In genomic region chr2:13371797-13372170, GRCm38 (mm10) we compare ENCODE assay signal across 8 mouse cellular contexts.
DNase-seq lines count a peak whose midpoint lies in the region; ATAC-seq and TF ChIP-seq lines count a peak whose summit lies in the region.
"Had no signal": no experiment of that assay in that cellular context is flagged by ENCODE, and none has a peak within 500 bp of the region (broad histone marks: within the 10 kb centered on the region; RNA-seq: fewer than 3 reads in every experiment).

No protein-coding gene starts in this region.

- no peaks in the 10 kb centered on the region for H3K9me3 ChIP-seq in ES-E14 (ENCODE audit: control insufficient read depth, insufficient read depth, low read depth, low read length)
- no peaks in the 10 kb centered on the region for H3K9me3 ChIP-seq in hindbrain, embryonic 12.5 days (replicated peaks)

- peak overlapping the region; percentile 66; the same call in 1 of the 2 replicates for H3K27ac ChIP-seq in ES-E14 (ENCODE audit: insufficient read depth, low read depth, low read length, poor library complexity, severe bottlenecking)
- H3K27ac ChIP-seq in hindbrain, embryonic 12.5 days = peak overlapping the region; percentile 88

- no peaks in the 10 kb centered on the region for H3K27me3 ChIP-seq in hindbrain, embryonic 12.5 days

- in situ Hi-C loops in ES-E14 (cut with MboI; ENCODE audit: low sequenced_read_pairs in 2 of 2, unreplicated experiment in 2 of 2) = no loop called here

- peak overlapping the region; percentile 36; the same call in 1 of the 2 replicates for H3K9ac ChIP-seq in ES-E14 (ENCODE audit: insufficient read depth, low read depth, low read length, poor library complexity, severe bottlenecking)
- H3K9ac ChIP-seq in hindbrain, embryonic 12.5 days = no peak overlapping the region

- intact Hi-C loops in left cerebral cortex, postnatal 14 days (cut with DNase I) = no loop called here

- H3K4me2 ChIP-seq in hindbrain, embryonic 12.5 days (replicated peaks) = peak overlapping the region; percentile 30

- peak; percentile 65 for ATAC-seq in hindbrain, embryonic 12.5 days (ENCODE audit: low FRiP score)

- peaks cover 17 to 21% of the 10 kb centered on the region in 2 experiments for H3K4me1 ChIP-seq in ES-E14 (ENCODE audit: control insufficient read depth in 2 of 2, insufficient read depth in 2 of 2, low read length in 2 of 2, poor library complexity in 1 of 2)
- H3K4me1 ChIP-seq in hindbrain, embryonic 12.5 days = peaks cover 25% of the 10 kb centered on the region

- DNase-seq in ES-E14 (ENCODE audit: low read depth, low spot score) = no peak
- peak; percentile 33 for DNase-seq in embryo, embryonic 10 days (ENCODE audit: low spot score)
- peak; percentile 42 for DNase-seq in lung, postnatal 10 days
- DNase-seq in left cerebral cortex, postnatal 14 days (ENCODE audit: low spot score in 2 of 2) = no peak
- no peak for DNase-seq in layer of hippocampus, adult 11-12 months (ENCODE audit: low spot score)
- no peak for DNase-seq in gastrocnemius, postnatal 25 days

- H3K36me3 ChIP-seq in ES-E14 (ENCODE audit: control insufficient read depth, insufficient read depth, low read length, poor library complexity, severe bottlenecking) = no peaks in the 10 kb centered on the region
- no peaks in the 10 kb centered on the region for H3K36me3 ChIP-seq in hindbrain, embryonic 12.5 days

- 7% methylated on average over 4 of the region's 4 CpGs for WGBS in hindbrain, embryonic 12.5 days

- H3K4me3 ChIP-seq in ES-E14 (ENCODE audit: insufficient read depth in 1 of 2, low read depth in 1 of 2, low read length in 2 of 2, poor library complexity in 1 of 2, severe bottlenecking in 1 of 2) = no peak overlapping the region
- no peak overlapping the region for H3K4me3 ChIP-seq in hindbrain, embryonic 12.5 days
- H3K4me3 ChIP-seq: erythroblast, embryonic 14.5 days had no signal

TF ChIP-seq in ES-E14, 5 proteins besides CTCF, POLR2A, EP300 and RAD21:
- no peak for TF ChIP-seq ZNF384 (IDR thresholded peaks at IDR 0.05; ENCODE audit: low read depth, low read length)
- TF ChIP-seq CHD2 (IDR thresholded peaks at IDR 0.05; ENCODE audit: low read depth, low read length) = no peak
- no peak for TF ChIP-seq ZC3H11A (IDR thresholded peaks at IDR 0.05; ENCODE audit: borderline replicate concordance, low read depth, low read length)
- TF ChIP-seq HCFC1 (IDR thresholded peaks at IDR 0.05; ENCODE audit: borderline replicate concordance, insufficient read depth, low read length) = no peak
- TF ChIP-seq MAFK (IDR thresholded peaks at IDR 0.05; ENCODE audit: insufficient read depth, low read depth, low read length) = no peak

Comparison
In these comparisons a context has a peak if more than half of its experiments do, and no peak if none do; other contexts are left out.
1. DNase-seq: peak in embryo, embryonic 10 days (single experiment) and lung, postnatal 10 days (single experiment); none in ES-E14 (single experiment), left cerebral cortex, postnatal 14 days (0 of 2), layer of hippocampus, adult 11-12 months (single experiment) and gastrocnemius, postnatal 25 days (single experiment).